Mouse (Mus musculus): ENCODE measurements around the gene Sh2d1b1. TPM values are rescaled to one million over a fixed set of nuclear protein-coding genes. Genes with fewer than 3 reads are reported as not detected.
"Not testable (repeated sequence)": the region's sequence is repeated elsewhere in the genome, so short reads cannot be mapped to it uniquely, and the experiment has no call there.

Gene Sh2d1b1
- total RNA-seq (2021): not detected

- no peak for DNase-seq (ENCODE audit: extremely low spot score in 1 of 2, low spot score in 1 of 2)
These were observed at the start of gene Sh2d1b1 for GRCm38 (mm10) chr1:170277016-170277415. Sh2d1b1 (plus strand) TSS chr1:170277320.

GRCm38 (mm10) chr1:170232688-170233087, 44.4 kb upstream of the Sh2d1b1 start, which contains the start of gene Sh2d1b2:
Sh2d1b2 (plus strand) TSS chr1:170232749.
- DNase-seq (ENCODE audit: extremely low spot score in 1 of 2, low spot score in 1 of 2): not testable (repeated sequence)

GRCm38 (mm10) chr1:170245016-170245415, 32.1 kb upstream of the Sh2d1b1 start:
- DNase-seq (ENCODE audit: extremely low spot score in 1 of 2, low spot score in 1 of 2): no peak

- peak in 1 of 2 experiments; percentile 7 for DNase-seq (ENCODE audit: extremely low spot score in 1 of 2, low spot score in 1 of 2)
These were observed 22.1 kb upstream of the Sh2d1b1 start for GRCm38 (mm10) chr1:170254893-170255559.

GRCm38 (mm10) chr1:170255560-170255910, 21.6 kb upstream of the Sh2d1b1 start:
- peak; percentile 65 to 70 for DNase-seq (ENCODE audit: extremely low spot score in 1 of 2, low spot score in 1 of 2)

GRCm38 (mm10) chr1:170270281-170270680, 6.8 kb upstream of the Sh2d1b1 start:
- DNase-seq (ENCODE audit: extremely low spot score in 1 of 2, low spot score in 1 of 2): no peak

GRCm38 (mm10) chr1:170270696-170271095, 6.4 kb upstream of the Sh2d1b1 start:
- DNase-seq (ENCODE audit: extremely low spot score in 1 of 2, low spot score in 1 of 2): no peak

GRCm38 (mm10) chr1:170273252-170273651, 3.9 kb upstream of the Sh2d1b1 start:
- no peak for DNase-seq (ENCODE audit: extremely low spot score in 1 of 2, low spot score in 1 of 2)

- no peak for DNase-seq (ENCODE audit: extremely low spot score in 1 of 2, low spot score in 1 of 2)
These were observed 5.5 kb downstream of the Sh2d1b1 start for GRCm38 (mm10) chr1:170282415-170283129.

GRCm38 (mm10) chr1:170292239-170292951, 15.3 kb downstream of the Sh2d1b1 start:
- peak; percentile 32 to 43 for DNase-seq (ENCODE audit: extremely low spot score in 1 of 2, low spot score in 1 of 2)

- no peak for DNase-seq (ENCODE audit: extremely low spot score in 1 of 2, low spot score in 1 of 2)
These were observed 16.1 kb downstream of the Sh2d1b1 start for GRCm38 (mm10) chr1:170293257-170293656.

GRCm38 (mm10) chr1:170294786-170295570, 17.9 kb downstream of the Sh2d1b1 start:
- no peak for DNase-seq (ENCODE audit: extremely low spot score in 1 of 2, low spot score in 1 of 2)

- DNase-seq (ENCODE audit: extremely low spot score in 1 of 2, low spot score in 1 of 2): no peak
These were observed 22.4 kb downstream of the Sh2d1b1 start for GRCm38 (mm10) chr1:170299496-170299895.

GRCm38 (mm10) chr1:170301686-170302085, 24.6 kb downstream of the Sh2d1b1 start:
- no peak for DNase-seq (ENCODE audit: extremely low spot score in 1 of 2, low spot score in 1 of 2)

- DNase-seq (ENCODE audit: extremely low spot score in 1 of 2, low spot score in 1 of 2): no peak
These were observed 25.3 kb downstream of the Sh2d1b1 start for GRCm38 (mm10) chr1:170302456-170302855.

GRCm38 (mm10) chr1:170303103-170303502, 26.0 kb downstream of the Sh2d1b1 start:
- DNase-seq (ENCODE audit: extremely low spot score in 1 of 2, low spot score in 1 of 2): no peak

- DNase-seq (ENCODE audit: extremely low spot score in 1 of 2, low spot score in 1 of 2): no peak
These were observed 27.9 kb downstream of the Sh2d1b1 start for GRCm38 (mm10) chr1:170305002-170305401.

GRCm38 (mm10) chr1:170306232-170306631, 29.1 kb downstream of the Sh2d1b1 start, which contains the start of gene Gm7694:
Gm7694 (minus strand) TSS chr1:170306332.
- no peak for DNase-seq (ENCODE audit: extremely low spot score in 1 of 2, low spot score in 1 of 2)

- no peak for DNase-seq (ENCODE audit: extremely low spot score in 1 of 2, low spot score in 1 of 2)
These were observed 31.4 kb downstream of the Sh2d1b1 start, which contains the start of gene Spata46 for GRCm38 (mm10) chr1:170308503-170308902. Spata46 (plus strand) TSS chr1:170308803.

GRCm38 (mm10) chr1:170311431-170311830, 34.3 kb downstream of the Sh2d1b1 start:
- DNase-seq (ENCODE audit: extremely low spot score in 1 of 2, low spot score in 1 of 2): no peak
